Mouse (Mus musculus): Measurements from ENCODE around the gene Osbpl10.
"Not testable (repeated sequence)": the region's sequence is repeated elsewhere in the genome, so short reads cannot be mapped to it uniquely, and the experiment has no call there.

Gene Osbpl10

GRCm38 (mm10) chr9:115272451-115272850 lies 294.1 kb downstream of the Osbpl10 start:
- DNase-seq (ENCODE audit: low read depth, low spot score) = not testable (repeated sequence)

GRCm38 (mm10) chr9:115273095-115273649 lies 294.8 kb downstream of the Osbpl10 start:
- DNase-seq (ENCODE audit: low read depth, low spot score) = no peak

GRCm38 (mm10) chr9:115274806-115275205 lies 296.4 kb downstream of the Osbpl10 start:
- no peak for DNase-seq (ENCODE audit: low read depth, low spot score)

GRCm38 (mm10) chr9:115278641-115279040 lies 300.3 kb downstream of the Osbpl10 start:
- no peak for DNase-seq (ENCODE audit: low read depth, low spot score)
